Mouse (Mus musculus) liver, embryonic 14.5 days (tissue): ENCODE results near the gene Fignl1.

Source experiments
- CTCF ChIP-seq: IDR thresholded peaks from 2 replicates; pipeline ENCODE4 v1.5.1; 2016; ENCODE audit warnings: antibody characterized with exemption, low read depth, control low read depth
- EP300 ChIP-seq: IDR thresholded peaks from 2 replicates; pipeline ENCODE4 v1.6.1; 2016; ENCODE audit warnings: antibody characterized with exemption, low read depth

DNA sequence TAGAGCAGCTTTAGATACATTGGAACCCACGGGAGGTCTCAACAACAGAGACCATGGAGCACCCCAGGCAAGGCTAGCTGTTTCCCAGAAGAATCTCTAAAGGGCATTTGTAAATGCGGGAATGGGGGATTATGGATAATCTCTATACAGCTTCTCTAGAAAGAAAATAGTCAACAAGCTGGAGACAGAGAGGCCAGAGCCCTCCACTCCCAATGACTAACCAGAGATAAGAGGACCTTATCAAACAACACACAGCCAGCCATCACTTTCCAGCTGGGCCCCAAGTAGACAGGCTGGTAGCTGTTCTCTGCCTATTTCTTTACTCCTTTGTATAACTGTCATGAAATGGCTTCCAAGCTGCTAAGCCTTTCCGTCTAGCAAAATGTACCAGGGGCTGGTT lies 7.0 kb upstream of the Fignl1 start:
- no peak for TF ChIP-seq CTCF
- peak; percentile 95 for TF ChIP-seq EP300
